Mouse (Mus musculus): Measurements from ENCODE around the gene Gsto2.
"Not testable (repeated sequence)": the region's sequence is repeated elsewhere in the genome, so short reads cannot be mapped to it uniquely, and the experiment has no call there.

Gsto2 gene

GRCm38 (mm10) chr19:47865353-47865947 is at the start of gene Gsto2:
Gene Gsto2 (plus strand): TSS chr19:47865534.
- peak; percentile 96 for DNase-seq (ENCODE audit: low read depth)

GRCm38 (mm10) chr19:47817692-47818091 is 47.6 kb upstream of the Gsto2 start:
- no peak for DNase-seq (ENCODE audit: low read depth)

GRCm38 (mm10) chr19:47820832-47821493 is 44.4 kb upstream of the Gsto2 start:
- peak; percentile 79 for DNase-seq (ENCODE audit: low read depth)

- DNase-seq (ENCODE audit: low read depth) = no peak
Measured at GRCm38 (mm10) chr19:47821494-47821872, 43.9 kb upstream of the Gsto2 start.

- no peak for DNase-seq (ENCODE audit: low read depth)
Measured at GRCm38 (mm10) chr19:47822143-47822796, 43.1 kb upstream of the Gsto2 start.

GRCm38 (mm10) chr19:47824026-47824425 is 41.3 kb upstream of the Gsto2 start:
- DNase-seq (ENCODE audit: low read depth) = no peak

GRCm38 (mm10) chr19:47829913-47830450 is 35.4 kb upstream of the Gsto2 start:
- no peak for DNase-seq (ENCODE audit: low read depth)

- DNase-seq (ENCODE audit: low read depth) = no peak
Measured at GRCm38 (mm10) chr19:47831111-47831510, 34.2 kb upstream of the Gsto2 start.

GRCm38 (mm10) chr19:47832316-47832715 is 33.0 kb upstream of the Gsto2 start:
- no peak for DNase-seq (ENCODE audit: low read depth)

- no peak for DNase-seq (ENCODE audit: low read depth)
Measured at GRCm38 (mm10) chr19:47834614-47835013, 30.7 kb upstream of the Gsto2 start.

- no peak for DNase-seq (ENCODE audit: low read depth)
Measured at GRCm38 (mm10) chr19:47835776-47836175, 29.6 kb upstream of the Gsto2 start.

- DNase-seq (ENCODE audit: low read depth) = peak; percentile 61
Measured at GRCm38 (mm10) chr19:47836701-47837526, 28.4 kb upstream of the Gsto2 start.

- no peak for DNase-seq (ENCODE audit: low read depth)
Measured at GRCm38 (mm10) chr19:47837527-47837901, 27.8 kb upstream of the Gsto2 start.

- DNase-seq (ENCODE audit: low read depth) = not testable (repeated sequence)
Measured at GRCm38 (mm10) chr19:47841234-47841633, 24.1 kb upstream of the Gsto2 start.

- DNase-seq (ENCODE audit: low read depth) = no peak
Measured at GRCm38 (mm10) chr19:47849735-47850134, 15.6 kb upstream of the Gsto2 start.

GRCm38 (mm10) chr19:47852131-47852530 is 13.2 kb upstream of the Gsto2 start:
- DNase-seq (ENCODE audit: low read depth) = not testable (repeated sequence)

GRCm38 (mm10) chr19:47853053-47853452 is 12.3 kb upstream of the Gsto2 start:
- DNase-seq (ENCODE audit: low read depth) = no peak

- DNase-seq (ENCODE audit: low read depth) = no peak
Measured at GRCm38 (mm10) chr19:47853951-47854795, 11.2 kb upstream of the Gsto2 start.

- DNase-seq (ENCODE audit: low read depth) = peak; percentile 61
Measured at GRCm38 (mm10) chr19:47854796-47855783, 10.2 kb upstream of the Gsto2 start, which contains the start of gene Gsto1. Gene Gsto1 (plus strand): TSS chr19:47854970.

Data from naive thymus-derived CD4-positive, alpha-beta T cell, adult 2 months (primary cell).